17 mouse cellular contexts compared by ENCODE assay signal in genomic region chr1:19951680-19952248, GRCm38 (mm10).
DNase-seq lines count a peak whose midpoint lies in the region; ATAC-seq and TF ChIP-seq lines count a peak whose summit lies in the region.
"Had no signal": no experiment of that assay in that cellular context is flagged by ENCODE, and none has a peak within 500 bp of the region (broad histone marks: within the 10 kb centered on the region; RNA-seq: fewer than 3 reads in every experiment).

No protein-coding gene starts in this region.

- H3K4me3 ChIP-seq in kidney, embryonic 15.5 days (replicated peaks) = no peak overlapping the region
- no peak overlapping the region for H3K4me3 ChIP-seq in embryonic facial prominence, embryonic 14.5 days (ENCODE audit: low read depth, low read length)
- H3K4me3 ChIP-seq in hindbrain, postnatal 0 days (ENCODE audit: low read length) = no peak overlapping the region
- no peak overlapping the region for H3K4me3 ChIP-seq in neural tube, embryonic 11.5 days (ENCODE audit: low read depth, low read length)
- H3K4me3 ChIP-seq: lung, embryonic 15.5 days; megakaryocyte, embryonic 14.5 days; stomach, embryonic 15.5 days had no signal

- H3K9ac ChIP-seq in kidney, embryonic 15.5 days = no peak overlapping the region
- H3K9ac ChIP-seq in embryonic facial prominence, embryonic 14.5 days (ENCODE audit: low read depth, low read length) = no peak overlapping the region; the same call in 1 of the 2 replicates
- H3K9ac ChIP-seq in hindbrain, postnatal 0 days (replicated peaks; ENCODE audit: low read length) = no peak overlapping the region
- no peak overlapping the region for H3K9ac ChIP-seq in neural tube, embryonic 11.5 days (ENCODE audit: low read length)
- H3K9ac ChIP-seq: lung, embryonic 15.5 days; stomach, embryonic 15.5 days had no signal

- no peaks in the 10 kb centered on the region for H3K9me3 ChIP-seq in kidney, embryonic 15.5 days (replicated peaks)
- H3K9me3 ChIP-seq in embryonic facial prominence, embryonic 14.5 days (ENCODE audit: control insufficient read depth, low read length) = no peaks in the 10 kb centered on the region
- no peaks in the 10 kb centered on the region for H3K9me3 ChIP-seq in hindbrain, postnatal 0 days (ENCODE audit: low read length)
- no peaks in the 10 kb centered on the region for H3K9me3 ChIP-seq in neural tube, embryonic 11.5 days (ENCODE audit: control insufficient read depth, low read length)
- H3K9me3 ChIP-seq: G1E; lung, embryonic 15.5 days; megakaryocyte, embryonic 14.5 days; stomach, embryonic 15.5 days had no signal

- H3K36me3 ChIP-seq in kidney, embryonic 15.5 days = no peaks in the 10 kb centered on the region
- no peaks in the 10 kb centered on the region for H3K36me3 ChIP-seq in embryonic facial prominence, embryonic 14.5 days (ENCODE audit: control insufficient read depth, insufficient read depth, low read length)
- H3K36me3 ChIP-seq in hindbrain, postnatal 0 days (ENCODE audit: insufficient read depth, low read length) = no peaks in the 10 kb centered on the region
- no peaks in the 10 kb centered on the region for H3K36me3 ChIP-seq in neural tube, embryonic 11.5 days (ENCODE audit: control insufficient read depth, insufficient read depth, low read length)
- H3K36me3 ChIP-seq: G1E; lung, embryonic 15.5 days; stomach, embryonic 15.5 days had no signal

- 0 out of 2 replicates have a peak, but pooled peaks cover 3% of the 10 kb centered on the region for H3K4me1 ChIP-seq in kidney, embryonic 15.5 days
- peaks cover 7% of the 10 kb centered on the region for H3K4me1 ChIP-seq in embryonic facial prominence, embryonic 14.5 days (ENCODE audit: control insufficient read depth, insufficient read depth, low read length)
- H3K4me1 ChIP-seq in hindbrain, postnatal 0 days (ENCODE audit: insufficient read depth, low read length) = no peaks in the 10 kb centered on the region
- H3K4me1 ChIP-seq in neural tube, embryonic 11.5 days (ENCODE audit: control insufficient read depth, insufficient read depth, low read length) = no peaks in the 10 kb centered on the region
- H3K4me1 ChIP-seq: lung, embryonic 15.5 days; megakaryocyte, embryonic 14.5 days; stomach, embryonic 15.5 days had no signal

- no peaks in the 10 kb centered on the region for H3K27me3 ChIP-seq in kidney, embryonic 15.5 days
- H3K27me3 ChIP-seq in embryonic facial prominence, embryonic 14.5 days (replicated peaks; ENCODE audit: control insufficient read depth, insufficient read depth, low read length) = no peaks in the 10 kb centered on the region
- H3K27me3 ChIP-seq in hindbrain, postnatal 0 days (ENCODE audit: insufficient read depth, low read length) = no peaks in the 10 kb centered on the region
- H3K27me3 ChIP-seq in neural tube, embryonic 11.5 days (ENCODE audit: control insufficient read depth, insufficient read depth, low read length) = no peaks in the 10 kb centered on the region
- H3K27me3 ChIP-seq: lung, embryonic 15.5 days; megakaryocyte, embryonic 14.5 days; stomach, embryonic 15.5 days had no signal

- no peak overlapping the region for H3K27ac ChIP-seq in kidney, embryonic 15.5 days
- H3K27ac ChIP-seq in embryonic facial prominence, embryonic 14.5 days (replicated peaks; ENCODE audit: low read depth, low read length) = no peak overlapping the region
- H3K27ac ChIP-seq in hindbrain, postnatal 0 days = no peak overlapping the region
- H3K27ac ChIP-seq in neural tube, embryonic 11.5 days (ENCODE audit: low read depth, low read length) = no peak overlapping the region; the same call in 1 of the 2 replicates
- H3K27ac ChIP-seq: lung, embryonic 15.5 days; stomach, embryonic 15.5 days had no signal

- TF ChIP-seq CTCF in hindbrain, postnatal 0 days (IDR thresholded peaks at IDR 0.05; ENCODE audit: low read depth) = no peak

- DNase-seq in kidney, postnatal 14 days = no peak
- peak; percentile 29 for DNase-seq in embryonic facial prominence, embryonic 14.5 days (ENCODE audit: low spot score)
- DNase-seq in hindbrain, postnatal 0 days (ENCODE audit: low spot score) = no peak
- DNase-seq in neural tube, embryonic 11.5 days (ENCODE audit: low spot score) = peak; percentile 16
- DNase-seq in cerebellum, postnatal 10 days = no peak
- no peak for DNase-seq in retina, embryonic 14.5 days (ENCODE audit: low spot score)
- DNase-seq in cerebellum, postnatal 4 days (ENCODE audit: low spot score in 2 of 2) = no peak
- DNase-seq: cerebellum, adult 2 months; gastrocnemius, postnatal 10 days; kidney, postnatal 36 days; liver had no signal

- WGBS in kidney, embryonic 15.5 days = 37% methylated on average over 8 of the region's 8 CpGs
- 11% methylated on average over 8 of the region's 8 CpGs for WGBS in embryonic facial prominence, embryonic 14.5 days
- 25% methylated on average over 8 of the region's 8 CpGs for WGBS in hindbrain, postnatal 0 days
- WGBS in neural tube, embryonic 11.5 days = 15% methylated on average over 8 of the region's 8 CpGs

- peak overlapping the region; percentile 43 for H3K4me2 ChIP-seq in kidney, embryonic 15.5 days
- peak overlapping the region; percentile 37 for H3K4me2 ChIP-seq in embryonic facial prominence, embryonic 14.5 days (ENCODE audit: low read depth, low read length)
- H3K4me2 ChIP-seq in hindbrain, postnatal 0 days (ENCODE audit: low read depth, low read length) = peak overlapping the region; percentile 39
- peak overlapping the region; percentile 15; the same call in 1 of the 2 replicates for H3K4me2 ChIP-seq in neural tube, embryonic 11.5 days (ENCODE audit: low read depth)
- H3K4me2 ChIP-seq: lung, embryonic 15.5 days; stomach, embryonic 15.5 days had no signal

- ATAC-seq in kidney, embryonic 15.5 days (replicated peaks; ENCODE audit: low FRiP score) = peak; percentile 73
- peak; percentile 41; the same call in 1 of the 2 replicates for ATAC-seq in embryonic facial prominence, embryonic 14.5 days (ENCODE audit: low read depth)
- no peak for ATAC-seq in hindbrain, postnatal 0 days
- peak; percentile 82 for ATAC-seq in neural tube, embryonic 11.5 days (ENCODE audit: insufficient read depth, low FRiP score, low TSS enrichment)
- ATAC-seq: inflammation-experienced regulatory T-cells, adult 6 months had no signal

Comparison
In these comparisons a context has a peak if more than half of its experiments do, and no peak if none do; other contexts are left out.
1. DNase-seq: peak in embryonic facial prominence, embryonic 14.5 days (single experiment) and neural tube, embryonic 11.5 days (single experiment); none in kidney, postnatal 14 days (single experiment), hindbrain, postnatal 0 days (single experiment), cerebellum, postnatal 10 days (0 of 2), retina, embryonic 14.5 days (single experiment) and cerebellum, postnatal 4 days (0 of 2).
2. Peak in every context shown above with its lines, with median percentiles within 50 percentile points of each other: H3K4me2 ChIP-seq.